Mouse (Mus musculus): Measurements from ENCODE around the gene Gm28778. TPM values are rescaled to one million over a fixed set of nuclear protein-coding genes. Genes with fewer than 3 reads are reported as not detected.

Gm28778 gene
- total RNA-seq, 2 experiments from 2014 or later: not detected

Other genes starting within 250 kb of the Gm28778 start
- not detected in 2 replicates for gene Mstn, start 235.5 kb upstream of the Gm28778 start, total RNA-seq (2015; ENCODE audit: low replicate concordance)
- gene Mstn, start 235.5 kb upstream of the Gm28778 start, total RNA-seq (2017; ENCODE audit: low replicate concordance): not detected in 2 replicates
- not detected in 2 replicates for gene 1700019A02Rik, start 109.5 kb upstream of the Gm28778 start, total RNA-seq (2015; ENCODE audit: low replicate concordance)
- gene 1700019A02Rik, start 109.5 kb upstream of the Gm28778 start, total RNA-seq (2017; ENCODE audit: low replicate concordance): not detected in 2 replicates
- gene Pms1, start 93 bp upstream of the Gm28778 start, total RNA-seq (2015; ENCODE audit: low replicate concordance): 13.4 and 18.7 TPM in 2 replicates
- gene Pms1, start 93 bp upstream of the Gm28778 start, total RNA-seq (2017; ENCODE audit: low replicate concordance): 10.2 and 16.7 TPM in 2 replicates
- 17.3 and 31.0 TPM in 2 replicates for gene Ormdl1, start within 50 bp of the Gm28778 start, total RNA-seq (2015; ENCODE audit: low replicate concordance)
- 23.9 and 27.2 TPM in 2 replicates for gene Ormdl1, start within 50 bp of the Gm28778 start, total RNA-seq (2017; ENCODE audit: low replicate concordance)
- 10.1 and 49.9 TPM in 2 replicates for gene Osgepl1, start 16.5 kb downstream of the Gm28778 start, total RNA-seq (2015; ENCODE audit: low replicate concordance)
- gene Osgepl1, start 16.5 kb downstream of the Gm28778 start, total RNA-seq (2017; ENCODE audit: low replicate concordance): 20.1 and 26.4 TPM in 2 replicates
- not detected in 2 replicates for gene Asdurf, start 55.5 kb downstream of the Gm28778 start, total RNA-seq (2015; ENCODE audit: low replicate concordance)
- 6.0 and 55.6 TPM in 2 replicates for gene Asdurf, start 55.5 kb downstream of the Gm28778 start, total RNA-seq (2017; ENCODE audit: low replicate concordance)
- gene Gm28551, start 55.6 kb downstream of the Gm28778 start, total RNA-seq (2015; ENCODE audit: low replicate concordance): not detected in 2 replicates
- gene Gm28551, start 55.6 kb downstream of the Gm28778 start, total RNA-seq (2017; ENCODE audit: low replicate concordance): not detected in 2 replicates
- gene Asnsd1, start 55.6 kb downstream of the Gm28778 start, total RNA-seq (2015; ENCODE audit: low replicate concordance): 62.3 and 96.8 TPM in 2 replicates
- 32.8 and 44.5 TPM in 2 replicates for gene Asnsd1, start 55.6 kb downstream of the Gm28778 start, total RNA-seq (2017; ENCODE audit: low replicate concordance)